Mouse (Mus musculus) forebrain, embryonic 15.5 days (tissue): ENCODE data around the gene Sepsecs. TPM values are rescaled to one million over a fixed set of nuclear protein-coding genes. Genes with fewer than 3 reads are reported as not detected.

Source experiments
- ATAC-seq: fragments of 200-750 bp; cut with Nextera tagmentation; replicated peaks from 2 replicates; pipeline ENCODE4 v1.8.0; 2017; ENCODE audit warnings: mild to moderate bottlenecking, moderate TSS enrichment, moderate library complexity
- H3K27ac ChIP-seq: fragments of 300-500 bp; sonication (generic); replicated peaks from 2 replicates; pipeline ENCODE4 v1.5.1; 2015; ENCODE audit warnings: mild to moderate bottlenecking, inconsistent platforms
- H3K27me3 ChIP-seq: fragments of 300-500 bp; sonication (generic); 2 replicates; pipeline ENCODE4 v1.6.1; 2015; ENCODE audit warnings: inconsistent platforms
- H3K36me3 ChIP-seq: fragments of 300-500 bp; sonication (generic); 2 replicates; pipeline ENCODE4 v1.6.1; 2015; ENCODE audit warnings: mild to moderate bottlenecking, inconsistent platforms
- H3K4me1 ChIP-seq: fragments of 300-500 bp; sonication (generic); 2 replicates; pipeline ENCODE4 v1.6.1; 2015; ENCODE audit warnings: inconsistent platforms
- H3K4me2 ChIP-seq: fragments of 300-500 bp; sonication (generic); replicated peaks from 2 replicates; pipeline ENCODE4 v1.6.1; 2015; ENCODE audit warnings: mild to moderate bottlenecking, inconsistent platforms
- H3K4me3 ChIP-seq: fragments of 300-500 bp; sonication (generic); 2 replicates; pipeline ENCODE4 v1.5.1; 2015; ENCODE audit warnings: mild to moderate bottlenecking, inconsistent platforms
- H3K9ac ChIP-seq: fragments of 300-500 bp; sonication (generic); replicated peaks from 2 replicates; pipeline ENCODE4 v1.6.1; 2015; ENCODE audit warnings: mild to moderate bottlenecking, inconsistent platforms
- H3K9me3 ChIP-seq: fragments of 300-500 bp; sonication (generic); 2 replicates; pipeline ENCODE4 v1.6.1; 2016; ENCODE audit warnings: inconsistent platforms
- WGBS: fragments of 180-500 bp; shearing (Covaris S2); methylation state at CpG from one replicate; pipeline ENCODE4 v1.1.7; 2015; ENCODE audit warnings: mixed read lengths; 5-methylcytosine and 5-hydroxymethylcytosine counted together
- polyA plus RNA-seq: library from polyadenylated mRNA; unstranded; fragments of >200 nt; fragmentation: Nextera tagmentation; extraction: Ambion mirVana; gene quantifications from 2 replicates; pipeline ENCODE4 v1.2.1, GENCODE M21; 2015

Sepsecs gene
- polyA plus RNA-seq, 1 experiment from 2014 or later, result 8.2 TPM

DNA sequence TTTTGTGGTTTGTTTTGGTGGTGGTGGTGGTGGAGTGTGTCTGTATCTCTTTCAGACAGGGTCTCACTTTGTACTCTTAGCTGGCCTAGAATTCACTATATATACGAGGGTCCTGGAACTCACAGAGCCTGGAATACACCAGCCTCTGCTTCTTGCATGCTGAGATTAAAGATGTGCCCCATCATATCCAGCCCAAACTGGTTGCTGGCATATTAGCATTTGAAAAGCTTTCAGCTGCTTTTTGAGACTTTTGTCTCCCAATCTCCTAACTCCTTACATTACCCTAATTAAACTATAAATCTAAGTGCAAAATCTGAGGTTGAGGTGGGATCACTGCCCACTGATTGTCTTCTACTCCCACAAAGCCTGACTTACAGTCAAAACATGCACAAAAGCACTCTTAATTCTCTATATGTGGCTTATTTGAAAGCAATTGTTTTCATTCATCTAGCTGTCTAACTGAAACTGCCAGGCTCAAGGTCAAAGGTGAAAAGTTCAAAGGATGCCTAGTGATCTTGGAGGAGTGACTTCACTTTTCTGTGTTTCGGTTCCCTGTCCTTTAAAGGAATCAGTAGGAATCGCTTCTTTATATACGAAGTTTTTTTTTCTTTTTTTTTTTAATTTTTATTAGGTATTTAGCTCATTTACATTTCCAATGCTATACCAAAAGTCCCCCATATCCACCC, 5.0 kb upstream of the Sepsecs start:
- H3K4me2 ChIP-seq, result no peak overlapping the region
- no peak overlapping the region for H3K9ac ChIP-seq
- H3K27me3 ChIP-seq, result no peaks in the 10 kb centered on the region
- H3K4me3 ChIP-seq, result no peak overlapping the region
- peaks cover 3% of the 10 kb centered on the region; the same call in 1 of the 2 replicates for H3K4me1 ChIP-seq
- 53% methylated on average over 4 of the region's 4 CpGs for WGBS
- ATAC-seq, result no peak
- H3K27ac ChIP-seq, result no peak overlapping the region
- no peaks in the 10 kb centered on the region for H3K36me3 ChIP-seq
- no peaks in the 10 kb centered on the region for H3K9me3 ChIP-seq

DNA sequence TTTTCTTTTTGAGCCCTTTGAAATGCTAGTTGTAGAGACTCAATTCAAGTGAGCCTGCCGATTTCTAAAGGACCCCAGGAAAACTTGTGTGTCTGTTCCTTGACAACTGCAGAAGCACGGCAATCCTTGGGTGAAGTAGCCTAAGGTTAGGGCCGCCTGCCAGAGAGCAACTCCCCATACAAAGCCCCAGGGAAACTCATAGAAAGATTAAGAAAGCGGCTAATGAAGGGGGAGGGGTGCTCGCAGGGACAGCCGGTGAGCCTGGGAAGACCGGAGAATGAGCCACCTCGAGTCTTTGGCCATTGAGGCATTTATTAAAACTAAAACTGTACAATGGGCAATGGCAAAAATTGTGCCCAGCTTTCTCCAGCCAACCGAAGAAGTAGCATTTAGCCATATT, 3.8 kb upstream of the Sepsecs start:
- H3K27me3 ChIP-seq, result no peaks in the 10 kb centered on the region
- H3K9me3 ChIP-seq, result no peaks in the 10 kb centered on the region
- no peak overlapping the region for H3K9ac ChIP-seq
- whole genome bisulfite sequencing, result 10% methylated on average over 9 of the region's 9 CpGs
- H3K27ac ChIP-seq, result no peak overlapping the region
- peaks cover 10% of the 10 kb centered on the region for H3K4me1 ChIP-seq
- no peak for ATAC-seq
- H3K36me3 ChIP-seq, result no peaks in the 10 kb centered on the region
- H3K4me3 ChIP-seq, result no peak overlapping the region
- H3K4me2 ChIP-seq, result no peak overlapping the region

DNA sequence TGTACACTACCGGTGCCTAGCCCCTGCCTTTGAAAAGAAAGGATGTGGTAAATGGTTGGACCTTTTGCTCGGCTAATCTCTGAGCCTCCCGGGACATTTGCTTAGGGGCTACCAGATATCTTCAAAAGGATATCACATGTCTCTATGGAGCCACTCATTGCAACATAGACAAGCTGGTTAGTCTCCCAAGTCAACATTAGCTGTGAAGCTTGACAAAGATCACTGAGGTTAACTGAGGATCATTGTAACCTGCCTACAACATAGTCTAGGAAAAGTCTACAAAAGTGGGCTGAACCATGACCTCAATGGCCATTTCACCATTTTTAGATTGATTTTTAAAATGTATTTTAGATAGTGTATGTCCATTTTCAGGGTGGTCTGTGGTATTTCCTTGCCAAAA, 1.2 kb upstream of the Sepsecs start:
- no peak for ATAC-seq
- 54% methylated on average over 3 of the region's 3 CpGs for WGBS

DNA sequence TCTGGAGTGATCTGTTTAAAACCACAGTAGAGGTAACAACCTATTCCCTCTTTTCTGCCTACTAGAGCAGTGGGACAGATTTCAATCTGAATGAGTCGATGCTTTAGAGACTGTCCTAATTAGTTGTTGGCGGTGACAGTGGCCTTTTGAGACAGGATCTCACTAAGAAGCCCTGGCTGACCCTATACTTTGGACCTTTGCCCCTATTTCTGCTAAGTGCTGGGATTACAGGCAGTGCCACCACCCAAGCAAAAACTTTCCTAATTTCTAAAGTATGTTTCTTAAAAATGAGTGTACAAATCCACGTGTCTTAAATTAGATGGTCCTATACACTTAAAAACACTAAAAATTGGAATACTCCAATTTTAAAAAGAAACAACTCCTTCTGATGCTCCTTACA, 2.7 kb downstream of the Sepsecs start:
- no peak overlapping the region for H3K9ac ChIP-seq
- H3K27ac ChIP-seq, result no peak overlapping the region
- ATAC-seq, result no peak
- peaks cover 14% of the 10 kb centered on the region for H3K4me1 ChIP-seq
- no peak overlapping the region for H3K4me3 ChIP-seq
- peaks cover 21% of the 10 kb centered on the region for H3K36me3 ChIP-seq
- H3K27me3 ChIP-seq, result no peaks in the 10 kb centered on the region
- 81% methylated on average over 3 of the region's 3 CpGs for WGBS
- H3K9me3 ChIP-seq, result no peaks in the 10 kb centered on the region
- H3K4me2 ChIP-seq, result no peak overlapping the region

More for the DNA sequence above, 1.2 kb upstream of the Sepsecs start:
- Histone ChIP-seq H3K4me3 (no peak overlapping the region), H3K9ac (no peak overlapping the region), H3K36me3 (no peaks in the 10 kb centered on the region), H3K4me2 (no peak overlapping the region), H3K9me3 (no peaks in the 10 kb centered on the region), H3K4me1 (peaks cover 14% of the 10 kb centered on the region), H3K27me3 (no peaks in the 10 kb centered on the region), H3K27ac (no peak overlapping the region)

DNA sequence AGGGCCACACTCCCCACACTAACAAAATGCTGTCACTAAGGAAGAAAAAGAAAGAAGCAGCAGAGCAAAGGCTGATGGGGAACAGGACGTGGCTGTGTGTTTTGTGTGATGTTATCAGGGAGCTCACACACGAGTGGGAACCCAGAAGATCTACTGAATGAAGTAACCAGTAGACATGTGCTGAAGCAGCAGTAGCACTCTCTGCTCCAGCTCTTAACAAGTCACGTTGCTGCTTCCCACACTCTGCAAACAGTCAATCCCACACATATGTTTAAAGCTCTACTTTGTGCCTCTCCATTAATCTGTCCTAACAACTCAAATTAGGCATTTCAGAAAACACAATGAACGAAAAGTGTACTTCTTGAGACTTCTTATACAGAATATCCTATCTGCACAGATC, 11.6 kb downstream of the Sepsecs start:
- H3K4me1 ChIP-seq, result no peaks in the 10 kb centered on the region
- H3K9me3 ChIP-seq, result no peaks in the 10 kb centered on the region
- no peak overlapping the region for H3K9ac ChIP-seq
- no peaks in the 10 kb centered on the region for H3K27me3 ChIP-seq
- H3K36me3 ChIP-seq, result peaks cover 18% of the 10 kb centered on the region
- WGBS, result 85% methylated on average over 4 of the region's 4 CpGs
- H3K27ac ChIP-seq, result no peak overlapping the region
- no peak overlapping the region for H3K4me3 ChIP-seq
- no peak for ATAC-seq
- H3K4me2 ChIP-seq, result no peak overlapping the region

DNA sequence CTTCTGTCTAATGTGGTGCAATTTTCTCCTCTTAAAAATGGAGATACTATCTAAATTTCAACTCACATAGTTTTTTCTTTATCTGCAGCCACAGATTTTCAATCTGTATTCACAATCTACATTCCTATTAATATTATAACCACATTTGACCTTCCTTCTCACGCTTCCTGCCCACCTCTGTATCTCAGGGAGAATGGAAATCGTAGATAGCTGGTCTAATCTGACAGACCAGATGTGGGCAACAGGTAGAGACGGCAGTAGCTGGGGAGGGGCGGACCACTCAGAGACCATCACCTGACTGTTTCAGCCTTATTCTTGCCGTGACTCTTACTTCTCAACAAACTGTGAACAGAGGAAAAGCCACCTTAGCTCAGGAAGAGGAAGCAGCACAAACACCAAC, 12.2 kb downstream of the Sepsecs start:
- peaks cover 22% of the 10 kb centered on the region for H3K36me3 ChIP-seq
- WGBS, result 92% methylated on average over 5 of the region's 5 CpGs
- ATAC-seq, result no peak

DNA sequence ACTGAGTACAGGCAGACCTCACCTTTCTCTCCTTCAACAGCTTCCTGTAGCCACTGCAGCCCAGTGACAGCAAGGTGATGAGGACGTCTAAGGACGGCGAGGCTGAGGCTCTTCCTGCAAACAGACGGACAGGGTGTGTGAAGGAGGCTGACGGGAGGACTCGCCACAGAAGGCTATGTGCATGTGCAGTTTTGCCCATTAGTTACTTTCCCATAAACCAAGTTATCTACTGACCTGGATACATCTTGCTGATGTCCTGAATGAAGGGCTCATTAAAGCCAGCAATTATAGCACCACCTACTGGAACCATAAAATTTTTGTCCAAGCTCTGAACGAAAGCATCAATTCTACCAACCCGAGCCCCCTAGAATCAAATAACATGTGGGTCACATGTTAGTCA, 13.5 kb downstream of the Sepsecs start:
- Histone ChIP-seq H3K4me2 (no peak overlapping the region), H3K4me3 (no peak overlapping the region), H3K27ac (no peak overlapping the region), H3K9me3 (no peaks in the 10 kb centered on the region), H3K36me3 (peaks cover 20% of the 10 kb centered on the region), H3K4me1 (no peaks in the 10 kb centered on the region), H3K9ac (no peak overlapping the region), H3K27me3 (no peaks in the 10 kb centered on the region)
- 73% methylated on average over 8 of the region's 8 CpGs for WGBS
- no peak for ATAC-seq

More for the DNA sequence above, 12.2 kb downstream of the Sepsecs start:
- H3K4me2 ChIP-seq, result no peak overlapping the region
- H3K9me3 ChIP-seq, result no peaks in the 10 kb centered on the region
- H3K27ac ChIP-seq, result no peak overlapping the region
- no peak overlapping the region for H3K9ac ChIP-seq
- no peak overlapping the region for H3K4me3 ChIP-seq
- H3K4me1 ChIP-seq, result no peaks in the 10 kb centered on the region
- H3K27me3 ChIP-seq, result no peaks in the 10 kb centered on the region

DNA sequence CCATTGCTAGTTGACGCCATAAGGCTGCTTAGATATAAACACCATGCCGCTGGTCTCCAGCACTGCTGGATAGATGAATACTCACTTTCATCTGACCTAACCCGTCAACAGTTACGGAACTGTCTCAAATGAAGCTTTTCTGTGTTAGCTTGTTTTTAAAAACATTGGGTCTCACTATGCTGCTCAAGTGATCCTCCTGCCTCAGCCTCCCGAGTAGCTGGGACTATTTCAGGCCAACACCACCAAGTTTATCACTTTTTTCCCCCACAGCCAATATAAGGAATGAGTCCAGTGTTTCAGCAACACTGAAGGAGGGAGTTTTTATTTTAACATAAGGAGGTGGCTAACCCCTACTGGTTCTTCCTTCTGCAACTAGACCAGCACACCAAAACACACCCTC, 14.5 kb downstream of the Sepsecs start:
- peaks cover 20% of the 10 kb centered on the region for H3K36me3 ChIP-seq
- H3K27me3 ChIP-seq, result no peaks in the 10 kb centered on the region
- no peak overlapping the region for H3K9ac ChIP-seq
- ATAC-seq, result no peak
- H3K4me2 ChIP-seq, result no peak overlapping the region
- H3K27ac ChIP-seq, result no peak overlapping the region
- H3K9me3 ChIP-seq, result no peaks in the 10 kb centered on the region
- no peaks in the 10 kb centered on the region for H3K4me1 ChIP-seq
- WGBS, result 94% methylated on average over 5 of the region's 5 CpGs
- no peak overlapping the region for H3K4me3 ChIP-seq

DNA sequence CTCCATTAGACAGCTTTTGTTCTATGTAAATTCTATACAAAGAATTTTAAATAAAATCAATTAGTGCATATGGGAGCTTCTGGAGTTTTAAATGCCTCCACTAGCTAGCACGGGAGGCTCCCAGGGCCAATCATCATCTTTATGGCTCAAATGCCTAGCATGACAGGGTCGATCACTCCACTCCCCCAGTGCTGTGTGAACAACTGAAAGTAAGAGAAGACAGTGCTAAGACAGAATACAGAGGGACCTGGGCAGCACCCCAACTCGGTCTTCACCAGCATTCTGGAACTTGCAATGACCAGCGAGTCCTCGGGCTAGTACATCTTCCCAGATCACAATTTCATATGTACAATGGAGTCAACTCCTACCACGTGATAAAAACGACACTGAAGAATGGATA, 16.9 kb downstream of the Sepsecs start:
- H3K27me3 ChIP-seq, result no peaks in the 10 kb centered on the region
- H3K36me3 ChIP-seq, result peaks cover 20% of the 10 kb centered on the region
- WGBS, result 93% methylated on average over 7 of the region's 7 CpGs
- no peak overlapping the region for H3K4me2 ChIP-seq
- no peak for ATAC-seq
- no peaks in the 10 kb centered on the region for H3K4me1 ChIP-seq
- H3K27ac ChIP-seq, result no peak overlapping the region
- no peaks in the 10 kb centered on the region for H3K9me3 ChIP-seq
- H3K9ac ChIP-seq, result no peak overlapping the region
- H3K4me3 ChIP-seq, result no peak overlapping the region

DNA sequence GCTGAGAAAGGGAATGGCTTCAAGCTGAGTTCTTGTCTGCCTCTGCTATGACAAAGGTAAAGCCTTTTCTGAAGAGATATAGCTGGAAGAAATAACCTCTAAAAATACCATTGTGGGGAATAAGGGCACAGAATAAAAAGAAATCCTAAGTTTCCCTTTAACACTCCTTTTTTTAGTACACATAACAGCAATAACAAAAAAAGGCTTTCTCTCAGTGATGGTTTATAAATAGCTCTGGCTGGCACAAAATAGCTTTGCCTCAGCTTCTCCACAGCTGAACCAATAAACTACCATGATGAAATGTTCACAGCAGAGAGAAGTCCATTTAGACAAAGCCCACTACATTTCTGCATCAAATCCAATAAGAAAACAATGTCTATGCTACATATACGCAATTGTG, 17.4 kb downstream of the Sepsecs start:
- Histone ChIP-seq H3K4me2 (no peak overlapping the region), H3K27me3 (no peaks in the 10 kb centered on the region), H3K9ac (no peak overlapping the region), H3K4me3 (no peak overlapping the region), H3K36me3 (peaks cover 21% of the 10 kb centered on the region), H3K27ac (no peak overlapping the region), H3K9me3 (no peaks in the 10 kb centered on the region), H3K4me1 (no peaks in the 10 kb centered on the region)
- ATAC-seq, result no peak
- 96% methylated on average over 1 of the region's 1 CpGs for WGBS

DNA sequence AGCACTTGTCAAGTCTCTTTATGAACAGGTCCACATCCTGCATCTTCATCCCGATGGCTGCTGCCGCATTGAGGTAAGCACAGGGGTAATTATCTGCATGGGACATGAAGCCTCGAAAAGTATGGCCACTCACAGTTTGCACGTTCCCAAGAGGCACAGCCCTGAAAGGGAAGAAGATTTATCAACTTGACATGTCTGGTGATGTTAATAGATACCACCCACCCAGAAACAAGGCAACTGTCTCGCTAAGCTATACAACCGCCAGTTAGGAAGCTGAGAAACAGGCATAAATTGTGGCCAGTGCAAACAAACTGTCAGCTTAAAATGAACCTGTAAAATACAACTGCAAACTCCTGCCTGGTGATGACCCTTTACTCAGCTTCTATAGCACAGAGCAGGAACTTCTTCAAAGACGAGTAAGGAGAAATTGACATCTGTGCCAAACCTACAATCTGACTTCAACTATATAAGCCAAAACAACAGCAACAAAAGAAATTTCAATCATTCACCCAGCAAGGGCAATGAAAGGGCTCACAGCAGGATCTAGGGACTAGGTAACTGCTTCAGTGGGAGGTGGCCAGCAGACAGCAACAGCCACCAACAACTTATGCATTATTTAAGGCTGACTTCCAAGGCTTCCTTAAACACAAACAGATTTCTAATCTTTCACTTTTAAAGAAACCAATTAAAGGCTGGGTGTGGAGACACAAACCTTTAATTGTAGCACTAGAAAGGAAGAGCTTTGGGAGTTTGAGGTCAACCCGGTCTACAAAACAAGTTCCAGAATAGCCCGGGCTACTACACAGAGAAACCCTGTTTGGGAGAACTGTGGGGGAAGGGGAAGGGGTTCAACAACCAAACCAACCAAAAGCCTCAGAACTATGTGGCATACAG, 25.3 kb downstream of the Sepsecs start:
- 76% methylated on average over 9 of the region's 9 CpGs for WGBS
- no peaks in the 10 kb centered on the region for H3K9me3 ChIP-seq
- H3K27me3 ChIP-seq, result no peaks in the 10 kb centered on the region
- H3K9ac ChIP-seq, result no peak overlapping the region
- H3K4me1 ChIP-seq, result no peaks in the 10 kb centered on the region
- H3K36me3 ChIP-seq, result peaks cover 39% of the 10 kb centered on the region
- no peak overlapping the region for H3K4me3 ChIP-seq
- ATAC-seq, result no peak
- H3K4me2 ChIP-seq, result no peak overlapping the region
- H3K27ac ChIP-seq, result no peak overlapping the region

DNA sequence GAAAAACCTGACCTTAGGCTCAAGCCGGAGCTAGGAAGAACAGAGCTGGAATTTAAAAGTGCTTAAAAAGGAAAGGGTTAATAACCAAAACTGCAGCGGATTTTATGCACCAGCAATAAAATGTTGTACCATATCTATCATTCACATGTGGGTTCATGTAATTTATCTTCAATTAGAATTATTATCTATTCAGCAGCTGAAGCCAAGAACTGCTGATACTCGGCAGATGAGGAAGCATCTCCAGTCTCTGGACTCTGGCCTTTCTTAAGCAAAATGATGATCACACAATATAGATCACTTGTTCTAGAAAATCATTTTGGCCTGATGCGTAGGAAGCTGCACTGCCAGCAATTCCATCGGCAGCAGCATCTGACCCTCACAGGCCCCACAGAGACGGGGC, 27.8 kb downstream of the Sepsecs start:
- Histone ChIP-seq H3K4me3 (no peak overlapping the region), H3K27ac (no peak overlapping the region), H3K36me3 (peaks cover 34% of the 10 kb centered on the region), H3K4me1 (no peaks in the 10 kb centered on the region), H3K27me3 (no peaks in the 10 kb centered on the region), H3K9me3 (no peaks in the 10 kb centered on the region), H3K9ac (no peak overlapping the region), H3K4me2 (no peak overlapping the region)
- no peak for ATAC-seq
- 93% methylated on average over 6 of the region's 6 CpGs for WGBS
